Mouse (Mus musculus) neural tube, embryonic 11.5 days (tissue): ENCODE data around the gene Olfr823. TPM values are rescaled to one million over a fixed set of nuclear protein-coding genes. Genes with fewer than 3 reads are reported as not detected.

Source experiments
- polyA plus RNA-seq: library from polyadenylated mRNA; unstranded; fragments of >200 nt; fragmentation: Nextera tagmentation; extraction: Ambion mirVana; gene quantifications from 2 replicates; pipeline ENCODE4 v1.2.1, GENCODE M21; 2014

Gene Olfr823
- polyA plus RNA-seq, 1 experiment from 2014 or later, result not detected

Other genes starting within 250 kb of the Olfr823 start
- gene Olfr814, start 235.5 kb downstream of the Olfr823 start, polyA plus RNA-seq, result not detected in 2 replicates
- not detected in 2 replicates for gene Olfr815, start 209.5 kb downstream of the Olfr823 start, polyA plus RNA-seq
- not detected in 2 replicates for gene Olfr816, start 199.8 kb downstream of the Olfr823 start, polyA plus RNA-seq
- not detected in 2 replicates for gene Olfr818, start 166.3 kb downstream of the Olfr823 start, polyA plus RNA-seq
- not detected in 2 replicates for gene Olfr819, start 148.1 kb downstream of the Olfr823 start, polyA plus RNA-seq
- not detected in 2 replicates for gene Olfr247, start 139.2 kb downstream of the Olfr823 start, polyA plus RNA-seq
- gene Gm10310, start 130.3 kb downstream of the Olfr823 start, polyA plus RNA-seq, result not detected in 2 replicates
- gene Olfr820, start 102.8 kb downstream of the Olfr823 start, polyA plus RNA-seq, result not detected in 2 replicates
- not detected in 2 replicates for gene Olfr821, start 85.0 kb downstream of the Olfr823 start, polyA plus RNA-seq
- not detected in 2 replicates for gene Olfr822, start 44.2 kb downstream of the Olfr823 start, polyA plus RNA-seq
- gene Olfr824, start 14.6 kb upstream of the Olfr823 start, polyA plus RNA-seq, result not detected in 2 replicates
- gene Olfr825, start 51.4 kb upstream of the Olfr823 start, polyA plus RNA-seq, result not detected in 2 replicates
- gene Olfr826, start 68.8 kb upstream of the Olfr823 start, polyA plus RNA-seq, result not detected in 2 replicates
- gene Olfr827, start 99.0 kb upstream of the Olfr823 start, polyA plus RNA-seq, result not detected in 2 replicates
- gene Neurod4, start 164.9 kb upstream of the Olfr823 start, polyA plus RNA-seq, result 52.7 and 59.2 TPM in 2 replicates
- 0.28 and 0.41 TPM in 2 replicates for gene Tespa1, start 207.5 kb upstream of the Olfr823 start, polyA plus RNA-seq